Mouse (Mus musculus): ENCODE results near the gene Csdc2. TPM values are rescaled to one million over a fixed set of nuclear protein-coding genes. Genes with fewer than 3 reads are reported as not detected.

Gene Csdc2
- 6.7 and 6.8 TPM in 2 replicates for polyA plus RNA-seq (2014; fragmentation: Nextera tagmentation; extraction: Ambion mirVana)

GRCm38 (mm10) chr15:81936679-81937078 is at the start of gene Csdc2:
Gene Csdc2 (plus strand): TSS chr15:81936759.
- Histone ChIP-seq H3K9ac (ENCODE audit: low read depth, low read length) (peak within 1 kb of the TSS; percentile 61), H3K36me3 (ENCODE audit: control insufficient read depth, insufficient read depth, low read length) (no peaks in the 10 kb centered on the region), H3K27me3 (ENCODE audit: control insufficient read depth, insufficient read depth, low read length) (peaks cover 3% of the 10 kb centered on the region), H3K9me3 (replicated peaks; ENCODE audit: control insufficient read depth, low read length) (no peaks in the 10 kb centered on the region), H3K4me2 (peak within 1 kb of the TSS; percentile 67), H3K4me3 (ENCODE audit: low read depth, low read length) (peak within 1 kb of the TSS; percentile 46), H3K4me1 (ENCODE audit: control insufficient read depth, insufficient read depth, low read length) (peaks cover 12% of the 10 kb centered on the region; the same call in 1 of the 2 replicates), H3K27ac (ENCODE audit: low read depth, low read length) (peak within 1 kb of the TSS; percentile 57)
- 2% methylated on average over 12 of the region's 12 CpGs for WGBS (ENCODE audit: insufficient replicate concordance)
- ATAC-seq (replicated peaks; ENCODE audit: insufficient number of reproducible peaks, low FRiP score, low TSS enrichment): no peak; the same call in 1 of the 2 replicates

- Histone ChIP-seq H3K27me3 (ENCODE audit: control insufficient read depth, insufficient read depth, low read length) (no peaks in the 10 kb centered on the region), H3K4me3 (ENCODE audit: low read depth, low read length) (no peak overlapping the region), H3K4me2 (no peak overlapping the region), H3K9me3 (replicated peaks; ENCODE audit: control insufficient read depth, low read length) (no peaks in the 10 kb centered on the region), H3K4me1 (ENCODE audit: control insufficient read depth, insufficient read depth, low read length) (peaks cover 2% of the 10 kb centered on the region; the same call in 1 of the 2 replicates), H3K9ac (ENCODE audit: low read depth, low read length) (no peak overlapping the region), H3K36me3 (ENCODE audit: control insufficient read depth, insufficient read depth, low read length) (peaks cover 11% of the 10 kb centered on the region), H3K27ac (ENCODE audit: low read depth, low read length) (no peak overlapping the region)
- no peak for ATAC-seq (replicated peaks; ENCODE audit: insufficient number of reproducible peaks, low FRiP score, low TSS enrichment)
- 89% methylated on average over 6 of the region's 6 CpGs for WGBS (ENCODE audit: insufficient replicate concordance)
These were observed 49.6 kb upstream of the Csdc2 start for GRCm38 (mm10) chr15:81886795-81887550.

GRCm38 (mm10) chr15:81889175-81889574 is 47.4 kb upstream of the Csdc2 start:
- Histone ChIP-seq H3K9ac (ENCODE audit: low read depth, low read length) (no peak overlapping the region), H3K4me1 (ENCODE audit: control insufficient read depth, insufficient read depth, low read length) (peaks cover 2% of the 10 kb centered on the region; the same call in 1 of the 2 replicates), H3K4me3 (ENCODE audit: low read depth, low read length) (no peak overlapping the region), H3K27me3 (ENCODE audit: control insufficient read depth, insufficient read depth, low read length) (no peaks in the 10 kb centered on the region), H3K4me2 (no peak overlapping the region), H3K27ac (ENCODE audit: low read depth, low read length) (no peak overlapping the region), H3K36me3 (ENCODE audit: control insufficient read depth, insufficient read depth, low read length) (peaks cover 13% of the 10 kb centered on the region), H3K9me3 (replicated peaks; ENCODE audit: control insufficient read depth, low read length) (no peaks in the 10 kb centered on the region)
- no peak for ATAC-seq (replicated peaks; ENCODE audit: insufficient number of reproducible peaks, low FRiP score, low TSS enrichment)
- WGBS (ENCODE audit: insufficient replicate concordance): 92% methylated on average over 7 of the region's 7 CpGs

- WGBS (ENCODE audit: insufficient replicate concordance): 79% methylated on average over 7 of the region's 7 CpGs
These were observed 45.3 kb upstream of the Csdc2 start for GRCm38 (mm10) chr15:81891140-81891802.

GRCm38 (mm10) chr15:81891822-81892580 is 44.6 kb upstream of the Csdc2 start:
- ATAC-seq (replicated peaks; ENCODE audit: insufficient number of reproducible peaks, low FRiP score, low TSS enrichment): peak; percentile 84; the same call in 1 of the 2 replicates
- no peak overlapping the region for H3K27ac ChIP-seq (ENCODE audit: low read depth, low read length)
- H3K9ac ChIP-seq (ENCODE audit: low read depth, low read length): no peak overlapping the region
- no peaks in the 10 kb centered on the region for H3K27me3 ChIP-seq (ENCODE audit: control insufficient read depth, insufficient read depth, low read length)
- no peaks in the 10 kb centered on the region for H3K9me3 ChIP-seq (replicated peaks; ENCODE audit: control insufficient read depth, low read length)
- H3K4me2 ChIP-seq: no peak overlapping the region
- no peaks in the 10 kb centered on the region; the same call in 1 of the 2 replicates for H3K4me1 ChIP-seq (ENCODE audit: control insufficient read depth, insufficient read depth, low read length)
- H3K4me3 ChIP-seq (ENCODE audit: low read depth, low read length): no peak overlapping the region
- WGBS (ENCODE audit: insufficient replicate concordance): 83% methylated on average over 8 of the region's 8 CpGs
- H3K36me3 ChIP-seq (ENCODE audit: control insufficient read depth, insufficient read depth, low read length): peaks cover 24% of the 10 kb centered on the region

More at GRCm38 (mm10) chr15:81891140-81891802, 45.3 kb upstream of the Csdc2 start:
- ATAC-seq (replicated peaks; ENCODE audit: insufficient number of reproducible peaks, low FRiP score, low TSS enrichment): no peak
- Histone ChIP-seq H3K9me3 (replicated peaks; ENCODE audit: control insufficient read depth, low read length) (no peaks in the 10 kb centered on the region), H3K27ac (ENCODE audit: low read depth, low read length) (peak overlapping the region; percentile 35; the same call in 1 of the 2 replicates), H3K27me3 (ENCODE audit: control insufficient read depth, insufficient read depth, low read length) (no peaks in the 10 kb centered on the region), H3K36me3 (ENCODE audit: control insufficient read depth, insufficient read depth, low read length) (peaks cover 21% of the 10 kb centered on the region), H3K4me3 (ENCODE audit: low read depth, low read length) (no peak overlapping the region), H3K4me1 (ENCODE audit: control insufficient read depth, insufficient read depth, low read length) (peaks cover 2% of the 10 kb centered on the region; the same call in 1 of the 2 replicates), H3K9ac (ENCODE audit: low read depth, low read length) (no peak overlapping the region), H3K4me2 (no peak overlapping the region)

- Histone ChIP-seq H3K9ac (ENCODE audit: low read depth, low read length) (no peak overlapping the region), H3K9me3 (replicated peaks; ENCODE audit: control insufficient read depth, low read length) (no peaks in the 10 kb centered on the region), H3K4me2 (no peak overlapping the region), H3K4me3 (ENCODE audit: low read depth, low read length) (no peak overlapping the region), H3K4me1 (ENCODE audit: control insufficient read depth, insufficient read depth, low read length) (peaks cover 6% of the 10 kb centered on the region), H3K27me3 (ENCODE audit: control insufficient read depth, insufficient read depth, low read length) (no peaks in the 10 kb centered on the region), H3K27ac (ENCODE audit: low read depth, low read length) (no peak overlapping the region), H3K36me3 (ENCODE audit: control insufficient read depth, insufficient read depth, low read length) (peaks cover 29% of the 10 kb centered on the region)
- WGBS (ENCODE audit: insufficient replicate concordance): 95% methylated on average over 1 of the region's 1 CpGs
- ATAC-seq (replicated peaks; ENCODE audit: insufficient number of reproducible peaks, low FRiP score, low TSS enrichment): no peak
These were observed 42.6 kb upstream of the Csdc2 start for GRCm38 (mm10) chr15:81894002-81894401.

- H3K9me3 ChIP-seq (replicated peaks; ENCODE audit: control insufficient read depth, low read length): no peaks in the 10 kb centered on the region
- no peak overlapping the region for H3K27ac ChIP-seq (ENCODE audit: low read depth, low read length)
- H3K27me3 ChIP-seq (ENCODE audit: control insufficient read depth, insufficient read depth, low read length): no peaks in the 10 kb centered on the region
- no peak overlapping the region for H3K9ac ChIP-seq (ENCODE audit: low read depth, low read length)
- peaks cover 39% of the 10 kb centered on the region for H3K36me3 ChIP-seq (ENCODE audit: control insufficient read depth, insufficient read depth, low read length)
- peaks cover 6% of the 10 kb centered on the region; the same call in 1 of the 2 replicates for H3K4me1 ChIP-seq (ENCODE audit: control insufficient read depth, insufficient read depth, low read length)
- H3K4me3 ChIP-seq (ENCODE audit: low read depth, low read length): no peak overlapping the region
- WGBS (ENCODE audit: insufficient replicate concordance): 85% methylated on average over 2 of the region's 2 CpGs
- no peak overlapping the region for H3K4me2 ChIP-seq
- no peak for ATAC-seq (replicated peaks; ENCODE audit: insufficient number of reproducible peaks, low FRiP score, low TSS enrichment)
These were observed 40.2 kb upstream of the Csdc2 start for GRCm38 (mm10) chr15:81896407-81896806.

GRCm38 (mm10) chr15:81897607-81898285 is 38.8 kb upstream of the Csdc2 start:
- H3K27ac ChIP-seq (ENCODE audit: low read depth, low read length): no peak overlapping the region
- ATAC-seq (replicated peaks; ENCODE audit: insufficient number of reproducible peaks, low FRiP score, low TSS enrichment): no peak
- no peaks in the 10 kb centered on the region for H3K27me3 ChIP-seq (ENCODE audit: control insufficient read depth, insufficient read depth, low read length)
- no peaks in the 10 kb centered on the region for H3K9me3 ChIP-seq (replicated peaks; ENCODE audit: control insufficient read depth, low read length)
- peaks cover 39% of the 10 kb centered on the region for H3K36me3 ChIP-seq (ENCODE audit: control insufficient read depth, insufficient read depth, low read length)
- no peak overlapping the region for H3K4me3 ChIP-seq (ENCODE audit: low read depth, low read length)
- H3K4me2 ChIP-seq: no peak overlapping the region
- peaks cover 6% of the 10 kb centered on the region; the same call in 1 of the 2 replicates for H3K4me1 ChIP-seq (ENCODE audit: control insufficient read depth, insufficient read depth, low read length)
- H3K9ac ChIP-seq (ENCODE audit: low read depth, low read length): no peak overlapping the region
- WGBS (ENCODE audit: insufficient replicate concordance): 90% methylated on average over 5 of the region's 5 CpGs

All from heart, embryonic 11.5 days (tissue).